Mouse (Mus musculus) limb, embryonic 11.5 days (tissue): ENCODE measurements around the gene Atp6v0b. TPM values are rescaled to one million over a fixed set of nuclear protein-coding genes. Genes with fewer than 3 reads are reported as not detected.
A peak's percentile ranks its signal among the peaks of the same experiment; 100 is the strongest.

ENCODE experiments used
- ATAC-seq: fragments of 200-750 bp; cut with Nextera tagmentation; 2 replicates; pipeline ENCODE4 v1.8.0; 2017; ENCODE audit warnings: low read depth; ENCODE audit not compliant: insufficient number of reproducible peaks, low FRiP score, low TSS enrichment
- DNase-seq: peaks from one replicate; pipeline ENCODE4 v3.0.0-alpha.2; 2015; ENCODE audit warnings: low spot score
- H3K27ac ChIP-seq: fragments of 300-500 bp; sonication (generic); replicated peaks from 2 replicates; pipeline ENCODE4 v1.5.1; 2014; ENCODE audit warnings: low read depth, mild to moderate bottlenecking, low read length
- H3K27me3 ChIP-seq: fragments of 300-500 bp; sonication (generic); 2 replicates; pipeline ENCODE4 v1.6.1; 2014; ENCODE audit warnings: mild to moderate bottlenecking, low read length, mixed read lengths; ENCODE audit not compliant: control insufficient read depth, insufficient read depth
- H3K36me3 ChIP-seq: fragments of 300-500 bp; sonication (generic); 2 replicates; pipeline ENCODE4 v1.6.1; 2014; ENCODE audit warnings: mild to moderate bottlenecking, low read length, moderate library complexity, mixed read lengths; ENCODE audit not compliant: control insufficient read depth, insufficient read depth
- H3K4me1 ChIP-seq: fragments of 300-500 bp; sonication (generic); 2 replicates; pipeline ENCODE4 v1.6.1; 2014; ENCODE audit warnings: low read length, mixed read lengths; ENCODE audit not compliant: control insufficient read depth, insufficient read depth
- H3K4me2 ChIP-seq: fragments of 300-500 bp; sonication (generic); 2 replicates; pipeline ENCODE4 v1.6.1; 2014; ENCODE audit warnings: low read depth, mild to moderate bottlenecking, moderate library complexity; ENCODE audit not compliant: severe bottlenecking
- H3K4me3 ChIP-seq: fragments of 300-500 bp; sonication (generic); 2 replicates; pipeline ENCODE4 v1.5.1; 2014; ENCODE audit warnings: low read depth, low read length
- H3K9ac ChIP-seq: fragments of 300-500 bp; sonication (generic); 2 replicates; pipeline ENCODE4 v1.6.1; 2014; ENCODE audit warnings: mild to moderate bottlenecking, low read length
- H3K9me3 ChIP-seq: fragments of 300-500 bp; sonication (generic); 2 replicates; pipeline ENCODE4 v1.6.1; 2016; ENCODE audit warnings: low read length; ENCODE audit not compliant: control insufficient read depth
- WGBS: fragments of 180-500 bp; shearing (Covaris S2); extraction: QIAGEN DNeasy Blood & Tissue Kit; methylation state at CpG from one replicate; pipeline ENCODE4 v1.1.7; 2014; 5-methylcytosine and 5-hydroxymethylcytosine counted together
- polyA plus RNA-seq: library from polyadenylated mRNA; unstranded; fragments of >200 nt; fragmentation: Nextera tagmentation; extraction: Ambion mirVana; gene quantifications from 2 replicates; pipeline ENCODE4 v1.2.1, GENCODE M21; 2014

Atp6v0b gene
- polyA plus RNA-seq, 1 experiment from 2014 or later, result 158 TPM

DNA sequence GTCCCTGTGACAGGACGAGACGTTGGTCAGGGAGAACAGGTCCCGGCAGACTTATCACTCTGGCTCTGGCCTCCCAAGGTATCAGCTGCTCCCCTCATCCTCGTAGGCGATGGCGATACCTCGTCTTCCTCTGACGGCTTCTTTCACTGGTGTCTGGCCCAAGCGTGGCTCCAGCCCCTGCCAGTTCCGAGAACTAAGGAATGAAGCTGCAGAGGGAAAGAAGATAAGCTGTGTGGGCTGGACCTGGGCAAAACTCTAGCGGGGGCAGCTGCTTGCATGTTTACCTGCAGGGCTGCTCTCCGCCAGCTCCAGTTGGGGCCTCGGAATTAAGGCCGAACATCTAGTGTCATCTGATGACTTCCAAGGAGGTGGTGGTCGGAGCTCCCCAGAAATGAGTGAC is 2.3 kb upstream of the Atp6v0b start:
- Histone ChIP-seq H3K36me3 (peaks cover 15% of the 10 kb centered on the region), H3K27ac (no peak overlapping the region), H3K27me3 (no peaks in the 10 kb centered on the region), H3K4me3 (no peak overlapping the region), H3K4me1 (peaks cover 10% of the 10 kb centered on the region; the same call in 1 of the 2 replicates), H3K4me2 (no peak overlapping the region), H3K9me3 (no peaks in the 10 kb centered on the region), H3K9ac (no peak overlapping the region)
- no peak for ATAC-seq
- DNase-seq, result no peak
- WGBS, result 90% methylated on average over 15 of the region's 15 CpGs

GRCm38 (mm10) chr4:117887920-117888319 is 787 bp upstream of the Atp6v0b start:
- no peak overlapping the region for H3K9ac ChIP-seq
- peak overlapping the region; percentile 95; the same call in 1 of the 2 replicates for H3K4me2 ChIP-seq
- ATAC-seq (no peak), DNase-seq (no peak)
- H3K4me1 ChIP-seq, result peaks cover 12% of the 10 kb centered on the region; the same call in 1 of the 2 replicates
- H3K27ac ChIP-seq, result no peak overlapping the region
- H3K27me3 ChIP-seq, result no peaks in the 10 kb centered on the region
- WGBS, result 72% methylated on average over 2 of the region's 2 CpGs
- H3K9me3 ChIP-seq, result no peaks in the 10 kb centered on the region
- H3K36me3 ChIP-seq, result peaks cover 15% of the 10 kb centered on the region
- H3K4me3 ChIP-seq, result no peak overlapping the region; the same call in 1 of the 2 replicates

GRCm38 (mm10) chr4:117886644-117887043 is 489 bp downstream of the Atp6v0b start:
- Histone ChIP-seq H3K4me2 (peak overlapping the region; percentile 95), H3K27ac (no peak overlapping the region; the same call in 1 of the 2 replicates), H3K36me3 (peaks cover 15% of the 10 kb centered on the region), H3K4me3 (peak overlapping the region; percentile 89), H3K9ac (peak overlapping the region; percentile 65), H3K9me3 (no peaks in the 10 kb centered on the region), H3K4me1 (peaks cover 16% of the 10 kb centered on the region; the same call in 1 of the 2 replicates), H3K27me3 (no peaks in the 10 kb centered on the region)
- 1% methylated on average over 22 of the region's 24 CpGs for WGBS
- ATAC-seq (0 out of 2 replicates have a peak, but pooled peaks have one; percentile 1), DNase-seq (no peak)

DNA sequence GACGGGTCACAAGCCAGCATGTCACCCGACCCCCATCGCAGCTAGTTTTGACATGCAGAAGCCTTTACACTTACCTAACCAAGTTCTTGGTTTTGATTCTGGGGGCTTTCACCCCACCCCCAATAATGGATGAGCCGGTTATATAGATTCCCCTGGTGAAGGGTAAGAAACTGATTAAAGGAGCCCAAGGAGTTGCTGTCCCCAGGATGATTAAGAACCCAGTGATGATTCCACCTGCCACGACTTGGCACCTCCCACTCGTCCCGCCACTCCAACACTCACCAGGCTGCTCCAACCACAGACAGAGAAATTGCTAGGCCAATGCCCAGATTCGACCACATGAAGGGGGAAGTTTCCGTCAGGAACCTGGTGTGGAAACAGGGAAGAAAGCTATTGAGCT is 1.1 kb downstream of the Atp6v0b start:
- no peak for ATAC-seq
- Histone ChIP-seq H3K9me3 (no peaks in the 10 kb centered on the region), H3K4me1 (peaks cover 16% of the 10 kb centered on the region; the same call in 1 of the 2 replicates), H3K27ac (no peak overlapping the region), H3K27me3 (no peaks in the 10 kb centered on the region), H3K4me3 (peak overlapping the region; percentile 89; the same call in 1 of the 2 replicates), H3K36me3 (peaks cover 15% of the 10 kb centered on the region), H3K9ac (no peak overlapping the region), H3K4me2 (peak overlapping the region; percentile 95; the same call in 1 of the 2 replicates)
- no peak for DNase-seq
- 88% methylated on average over 9 of the region's 9 CpGs for WGBS

DNA sequence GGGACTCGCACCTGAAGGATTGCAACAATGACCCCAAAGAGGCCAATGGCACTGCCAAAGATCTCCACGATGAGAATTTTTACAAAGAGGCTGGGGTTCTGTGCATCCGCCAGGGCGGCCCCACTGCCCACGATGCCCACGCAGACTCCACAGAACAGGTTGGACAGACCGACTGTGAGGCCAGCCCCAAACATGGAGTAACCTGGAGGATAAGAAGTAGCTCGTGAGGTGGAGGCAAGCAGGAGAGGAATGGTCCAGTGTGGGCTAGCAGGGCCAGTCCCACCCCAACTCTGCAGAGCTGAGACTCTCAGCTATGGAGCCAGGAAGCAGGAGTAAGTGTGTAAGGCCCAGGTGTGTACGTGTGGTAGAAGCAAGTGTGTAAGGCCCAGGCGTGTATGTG is 2.0 kb downstream of the Atp6v0b start:
- peaks cover 15% of the 10 kb centered on the region for H3K36me3 ChIP-seq
- no peaks in the 10 kb centered on the region for H3K9me3 ChIP-seq
- no peak overlapping the region for H3K4me3 ChIP-seq
- no peaks in the 10 kb centered on the region for H3K27me3 ChIP-seq
- no peak overlapping the region for H3K9ac ChIP-seq
- WGBS, result 93% methylated on average over 10 of the region's 10 CpGs
- H3K4me1 ChIP-seq, result peaks cover 16% of the 10 kb centered on the region; the same call in 1 of the 2 replicates
- ATAC-seq, result no peak
- H3K27ac ChIP-seq, result no peak overlapping the region
- no peak for DNase-seq
- H3K4me2 ChIP-seq, result no peak overlapping the region

GRCm38 (mm10) chr4:117884146-117884545 is 3.0 kb downstream of the Atp6v0b start:
- no peak for ATAC-seq
- no peak overlapping the region for H3K4me2 ChIP-seq
- H3K27ac ChIP-seq, result no peak overlapping the region
- H3K4me1 ChIP-seq, result peaks cover 16% of the 10 kb centered on the region; the same call in 1 of the 2 replicates
- no peak for DNase-seq
- no peaks in the 10 kb centered on the region for H3K27me3 ChIP-seq
- 100% methylated on average over 1 of the region's 1 CpGs for WGBS
- no peak overlapping the region for H3K9ac ChIP-seq
- H3K4me3 ChIP-seq, result no peak overlapping the region
- no peaks in the 10 kb centered on the region for H3K9me3 ChIP-seq
- peaks cover 14% of the 10 kb centered on the region for H3K36me3 ChIP-seq

GRCm38 (mm10) chr4:117882701-117883691 is 4.1 kb downstream of the Atp6v0b start, which contains the start of gene B4galt2:
Gene B4galt2 (minus strand): TSS chr4:117883487.
- under 1% methylated on average over 90 of the region's 103 CpGs for WGBS
- ATAC-seq, result peak; percentile 53; the same call in 1 of the 2 replicates
- Histone ChIP-seq H3K9me3 (no peaks in the 10 kb centered on the region), H3K27ac (peak within 1 kb of the TSS; percentile 68; the same call in 1 of the 2 replicates), H3K4me3 (peak within 1 kb of the TSS; percentile 78), H3K9ac (peak within 1 kb of the TSS; percentile 92), H3K27me3 (no peaks in the 10 kb centered on the region), H3K4me2 (peak within 1 kb of the TSS; percentile 84), H3K4me1 (peaks cover 16% of the 10 kb centered on the region; the same call in 1 of the 2 replicates), H3K36me3 (peaks cover 12% of the 10 kb centered on the region)
- DNase-seq, result peak; percentile 77

DNA sequence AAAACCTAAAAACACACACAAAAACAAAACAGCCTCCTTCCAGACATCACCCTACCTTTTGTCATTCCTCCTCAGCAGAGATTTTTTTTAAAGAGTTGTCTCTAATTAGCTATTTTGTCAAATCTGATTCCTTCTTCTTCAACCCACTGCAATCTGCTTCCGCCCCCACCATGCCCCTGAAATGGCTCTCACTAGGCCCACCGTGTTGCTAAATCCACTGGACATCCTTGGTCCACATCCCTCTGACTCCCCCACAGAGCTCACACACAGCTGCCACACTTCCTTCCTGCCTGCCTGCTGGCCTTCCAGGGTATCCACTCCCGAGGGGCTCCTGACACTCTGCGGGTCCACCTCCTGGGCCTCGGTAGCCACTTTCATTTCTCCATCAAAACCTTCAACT is 8.4 kb downstream of the Atp6v0b start:
- Histone ChIP-seq H3K36me3 (peaks cover 10% of the 10 kb centered on the region; the same call in 1 of the 2 replicates), H3K9ac (no peak overlapping the region), H3K4me1 (peaks cover 6% of the 10 kb centered on the region; the same call in 1 of the 2 replicates), H3K27ac (no peak overlapping the region), H3K4me2 (no peak overlapping the region), H3K9me3 (no peaks in the 10 kb centered on the region), H3K4me3 (no peak overlapping the region), H3K27me3 (no peaks in the 10 kb centered on the region)
- no peak for ATAC-seq
- 79% methylated on average over 5 of the region's 5 CpGs for WGBS
- no peak for DNase-seq
